Mouse (Mus musculus): ENCODE data around the gene Slc13a1.

GRCm38 (mm10) chr6:24159795-24160194 lies 8.1 kb downstream of the Slc13a1 start:
- TF ChIP-seq POLR2A (IDR thresholded peaks at IDR 0.05; ENCODE audit: low read depth, low read length) (no peak), CTCF (IDR thresholded peaks at IDR 0.05; ENCODE audit: extremely low read depth, insufficient read depth, insufficient read length, insufficient replicate concordance) (no peak)

Data from spleen, adult 2 months (tissue).